8 mouse cellular contexts compared by ENCODE assay signal in the genomic region with DNA sequence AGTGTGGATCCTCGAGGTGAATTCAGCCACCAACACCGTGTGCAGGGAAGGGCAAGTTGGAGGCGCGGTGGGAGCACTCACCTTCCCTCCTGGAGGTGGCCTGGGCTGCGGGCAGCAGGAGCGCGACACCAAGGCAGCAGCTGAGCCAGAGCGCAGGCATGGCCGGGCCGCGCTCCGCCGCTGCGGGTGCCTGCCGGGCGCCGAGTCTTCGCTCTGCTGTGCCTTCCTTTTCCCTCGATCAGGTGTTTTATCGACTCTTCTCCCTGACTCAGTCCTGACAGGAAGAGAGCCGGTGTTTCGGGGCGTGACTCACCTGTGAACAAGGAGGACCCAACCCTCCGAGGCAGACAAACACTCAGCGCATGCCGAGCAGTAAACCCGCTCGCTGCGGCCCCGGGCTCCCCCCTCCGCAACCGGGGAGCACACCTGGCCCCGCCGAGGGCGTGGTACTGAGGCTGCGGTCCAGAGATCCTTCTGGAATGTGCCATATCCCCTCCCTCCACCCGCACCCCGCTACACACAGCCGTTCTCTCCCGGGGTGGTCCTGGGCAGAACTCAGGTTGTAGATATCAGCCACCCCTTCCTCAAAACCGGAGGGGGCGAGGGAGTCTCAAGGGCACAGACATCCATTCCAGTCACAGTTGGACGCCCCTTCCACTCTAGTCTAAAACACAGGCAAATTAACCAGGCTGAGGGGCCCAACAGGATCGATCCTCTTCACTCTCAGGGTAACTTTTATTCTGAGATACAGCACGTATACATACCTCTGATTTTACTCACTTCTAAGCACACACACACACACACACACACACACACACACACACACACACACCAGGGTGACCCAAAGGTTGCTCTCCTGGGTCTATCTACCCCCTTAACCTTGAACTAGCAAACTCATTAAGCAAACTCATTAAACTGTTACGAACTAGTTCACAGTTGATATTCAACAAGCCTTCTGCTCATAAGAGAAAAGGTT. TPM values are rescaled to one million over a fixed set of nuclear protein-coding genes. Genes with fewer than 3 reads are reported as not detected.
DNase-seq lines count a peak whose midpoint lies in the region; ATAC-seq and TF ChIP-seq lines count a peak whose summit lies in the region.

Lamc2 (minus strand) TSS at position 620 of the 976 bp plus-strand sequence.

- H3K27me3 ChIP-seq in forebrain, embryonic 16.5 days (replicated peaks; ENCODE audit: control insufficient read depth, insufficient read depth, low read length): peaks cover 16% of the 10 kb centered on the region
- H3K27me3 ChIP-seq in lung, embryonic 14.5 days (ENCODE audit: insufficient read depth, low read length): peaks cover 21% of the 10 kb centered on the region
- H3K27me3 ChIP-seq in stomach, embryonic 15.5 days (replicated peaks): no peaks in the 10 kb centered on the region

- H3K4me1 ChIP-seq in forebrain, embryonic 16.5 days (replicated peaks; ENCODE audit: control insufficient read depth, insufficient read depth, low read length): peaks cover 12% of the 10 kb centered on the region
- 0 out of 2 replicates have a peak, but pooled peaks cover under 1% of the 10 kb centered on the region for H3K4me1 ChIP-seq in lung, embryonic 14.5 days (ENCODE audit: insufficient read depth)
- H3K4me1 ChIP-seq in stomach, embryonic 15.5 days: peaks cover 5% of the 10 kb centered on the region

- no peak for TF ChIP-seq CTCF in brain, embryonic 14.5 days (IDR thresholded peaks at IDR 0.05; ENCODE audit: borderline replicate concordance, extremely low read depth, insufficient read depth, insufficient read length)
- TF ChIP-seq CTCF in lung, embryonic 14.5 days (IDR thresholded peaks at IDR 0.05; ENCODE audit: low read depth): no peak

- peak within 1 kb of the TSS; percentile 85 for H3K4me2 ChIP-seq in forebrain, embryonic 16.5 days (ENCODE audit: low read length)
- peak within 1 kb of the TSS; percentile 63 for H3K4me2 ChIP-seq in lung, embryonic 14.5 days
- peak within 1 kb of the TSS; percentile 67 for H3K4me2 ChIP-seq in stomach, embryonic 15.5 days

- H3K9me3 ChIP-seq in forebrain, embryonic 16.5 days (ENCODE audit: control insufficient read depth, low read length): no peaks in the 10 kb centered on the region
- H3K9me3 ChIP-seq in lung, embryonic 14.5 days (ENCODE audit: low read depth, low read length): no peaks in the 10 kb centered on the region
- H3K9me3 ChIP-seq in stomach, embryonic 15.5 days: no peaks in the 10 kb centered on the region

- TF ChIP-seq POLR2A in brain, embryonic 14.5 days (IDR thresholded peaks at IDR 0.05; ENCODE audit: borderline replicate concordance, extremely low read depth, insufficient read depth, insufficient read length, poor library complexity, severe bottlenecking): no peak

- DNase-seq in adrenal gland, adult 18-20 months (ENCODE audit: low spot score in 2 of 2): peak; percentile 15 to 29
- DNase-seq in adrenal gland, postnatal 4 days (ENCODE audit: low spot score in 2 of 2): no peak
- DNase-seq in brain, embryonic 14.5 days (ENCODE audit: low read depth): peak; percentile 40
- peak; percentile 33 for DNase-seq in kidney, adult 9 months
- peak; percentile 48 for DNase-seq in lung, embryonic 14.5 days
- no peak for DNase-seq in gastrocnemius, postnatal 25 days

- ATAC-seq in forebrain, embryonic 16.5 days: peak; percentile 69
- ATAC-seq in lung, embryonic 14.5 days (ENCODE audit: insufficient read depth): peak; percentile 79
- ATAC-seq in stomach, embryonic 15.5 days (ENCODE audit: insufficient read depth, low FRiP score, low read depth): peak; percentile 87

- 2% methylated on average over 45 of the region's 46 CpGs for WGBS in forebrain, embryonic 16.5 days
- 4% methylated on average over 46 of the region's 46 CpGs for WGBS in lung, embryonic 14.5 days
- 5% methylated on average over 43 of the region's 46 CpGs for WGBS in stomach, embryonic 15.5 days

- H3K9ac ChIP-seq in forebrain, embryonic 16.5 days (replicated peaks; ENCODE audit: low read depth, low read length): peak within 1 kb of the TSS; percentile 56
- H3K9ac ChIP-seq in lung, embryonic 14.5 days: peak within 1 kb of the TSS; percentile 54
- 0 out of 2 replicates have a peak within 1 kb of the TSS, but pooled peaks have one; percentile 2 for H3K9ac ChIP-seq in stomach, embryonic 15.5 days

- H3K36me3 ChIP-seq in forebrain, embryonic 16.5 days (ENCODE audit: control insufficient read depth, insufficient read depth): no peaks in the 10 kb centered on the region
- H3K36me3 ChIP-seq in lung, embryonic 14.5 days (ENCODE audit: insufficient read depth): no peaks in the 10 kb centered on the region
- H3K36me3 ChIP-seq in stomach, embryonic 15.5 days: no peaks in the 10 kb centered on the region

- no peak within 1 kb of the TSS for H3K27ac ChIP-seq in forebrain, embryonic 16.5 days (ENCODE audit: low read length)
- peak within 1 kb of the TSS; percentile 65; the same call in 1 of the 2 replicates for H3K27ac ChIP-seq in lung, embryonic 14.5 days (ENCODE audit: low read depth)
- 0 out of 2 replicates have a peak within 1 kb of the TSS, but pooled peaks have one; percentile 7 for H3K27ac ChIP-seq in stomach, embryonic 15.5 days

- H3K4me3 ChIP-seq in forebrain, embryonic 16.5 days (replicated peaks; ENCODE audit: low read length): peak within 1 kb of the TSS; percentile 48
- peak within 1 kb of the TSS; percentile 48 for H3K4me3 ChIP-seq in lung, embryonic 14.5 days (ENCODE audit: low read depth, low read length)
- peak within 1 kb of the TSS; percentile 40 for H3K4me3 ChIP-seq in stomach, embryonic 15.5 days (replicated peaks)

RNA-seq across cellular contexts. Expression of gene Lamc2, which starts in this region (rescaled TPM):
- 1 to 10 TPM in 1 of 2 experiments, under 1 TPM in 1; 0.66 to 1.8 TPM for total RNA-seq in adrenal gland, adult 18-20 months (2021)
- 10 to 100 TPM in 1 of 2 experiments, 1 to 10 TPM in 1; 2.5 to 12.3 TPM for total RNA-seq in adrenal gland, postnatal 4 days (2021)
- 1.1 and 2.0 TPM in 2 replicates for polyA plus RNA-seq in brain, embryonic 14.5 days (2012; rRNA removed)
- polyA plus RNA-seq in forebrain, embryonic 16.5 days (2015; fragmentation: Nextera tagmentation; extraction: Ambion mirVana): 1.6 and 2.0 TPM in 2 replicates
- 55.7 and 55.9 TPM in 2 replicates for polyA plus RNA-seq in lung, embryonic 14.5 days (2014; fragmentation: Nextera tagmentation; extraction: Ambion mirVana)
- 12.9 and 13.4 TPM in 2 replicates for polyA plus RNA-seq in stomach, embryonic 15.5 days (2015; fragmentation: Nextera tagmentation; extraction: Ambion mirVana)
- 1 to 10 TPM; 5.0 to 6.1 TPM for total RNA-seq in gastrocnemius, postnatal 25 days (2021)

Comparison
In these comparisons a context has a peak if more than half of its experiments do, and no peak if none do; other contexts are left out.
1. DNase-seq: peak in adrenal gland, adult 18-20 months (2 of 2), brain, embryonic 14.5 days (single experiment), kidney, adult 9 months (single experiment) and lung, embryonic 14.5 days (single experiment); none in adrenal gland, postnatal 4 days (0 of 2) and gastrocnemius, postnatal 25 days (single experiment).
2. H3K9ac ChIP-seq: peak in every context shown above with its lines; median percentile 56 in forebrain, embryonic 16.5 days; 54 in lung, embryonic 14.5 days; 2 in stomach, embryonic 15.5 days.
3. Peak in every context shown above with its lines, with median percentiles within 50 percentile points of each other: ATAC-seq, H3K4me2 ChIP-seq and H3K4me3 ChIP-seq.